Mouse (Mus musculus): Measurements from ENCODE around the gene Fbf1.

- TF ChIP-seq POLR2A (IDR thresholded peaks at IDR 0.05; ENCODE audit: extremely low read depth, insufficient read depth, low read length) (peak; percentile 64; the same call in 1 of the 2 replicates), CTCF (IDR thresholded peaks at IDR 0.05; ENCODE audit: low read depth, low read length) (peak; percentile 24; the same call in 1 of the 2 replicates)
Observed at GRCm38 (mm10) chr11:116197584-116197906, 29.6 kb upstream of the Fbf1 start.

Measured in liver, adult 2 months (tissue).